Mouse (Mus musculus) ES-Bruce4 (cell line): ENCODE measurements around the gene Megf8. TPM values are rescaled to one million over a fixed set of nuclear protein-coding genes. Genes with fewer than 3 reads are reported as not detected.

ENCODE experiments used
- H3K27ac ChIP-seq: 2 replicates; pipeline ENCODE4 v1.5.1; 2012; ENCODE audit warnings: low read length, inconsistent platforms; ENCODE audit not compliant: insufficient read depth
- H3K27me3 ChIP-seq: 2 replicates; pipeline ENCODE4 v1.6.1; 2012; ENCODE audit warnings: mild to moderate bottlenecking, low read length, inconsistent platforms; ENCODE audit not compliant: control insufficient read depth, poor library complexity, insufficient read depth, severe bottlenecking
- H3K36me3 ChIP-seq: 2 replicates; pipeline ENCODE4 v1.6.1; 2012; ENCODE audit warnings: inconsistent platforms, mild to moderate bottlenecking, low read length, moderate library complexity; ENCODE audit not compliant: control insufficient read depth, poor library complexity, insufficient read depth, severe bottlenecking
- H3K4me1 ChIP-seq: one replicate; pipeline ENCODE4 v1.8.1; 2011; ENCODE audit warnings: low read length; ENCODE audit not compliant: control insufficient read depth, insufficient read depth
- H3K4me3 ChIP-seq: 2 replicates; pipeline ENCODE4 v1.5.1; 2011; ENCODE audit warnings: low read depth, mild to moderate bottlenecking, low read length
- H3K9ac ChIP-seq: 2 replicates; pipeline ENCODE4 v1.6.1; 2012; ENCODE audit warnings: low read depth, mild to moderate bottlenecking, inconsistent platforms; ENCODE audit not compliant: poor library complexity, severe bottlenecking
- H3K9me3 ChIP-seq: replicated peaks from 2 replicates; pipeline ENCODE4 v1.6.1; 2012; ENCODE audit warnings: mild to moderate bottlenecking, low read length, inconsistent platforms; ENCODE audit not compliant: control insufficient read depth, poor library complexity, insufficient read depth, severe bottlenecking
- CTCF ChIP-seq: IDR thresholded peaks from one replicate; pipeline ENCODE4 v1.8.1; 2011; ENCODE audit warnings: low read depth, low read length
- EP300 ChIP-seq: IDR thresholded peaks from 2 replicates; pipeline ENCODE4 v1.6.1; 2011; ENCODE audit warnings: low read depth, low read length; ENCODE audit not compliant: insufficient read depth
- POLR2A ChIP-seq: IDR thresholded peaks from one replicate; pipeline ENCODE4 v1.8.1; 2011; ENCODE audit warnings: low read length; ENCODE audit not compliant: insufficient read depth
- polyA plus RNA-seq: library from polyadenylated mRNA; stranded (reverse); fragments of >200 nt; gene quantifications from 2 replicates; pipeline ENCODE4 v1.2.4, GENCODE M21; 2011; ENCODE audit warnings: low read depth; ENCODE audit not compliant: missing spikeins, insufficient read depth, insufficient read length

Megf8 gene
- polyA plus RNA-seq, 1 experiment = 22.2 TPM

- peak; percentile 28; the same call in 1 of the 2 replicates for TF ChIP-seq EP300
- TF ChIP-seq CTCF = peak; percentile 59
- no peak for TF ChIP-seq POLR2A
- Histone ChIP-seq H3K9me3 (no peaks in the 10 kb centered on the region), H3K36me3 (no peaks in the 10 kb centered on the region), H3K9ac (peak overlapping the region; percentile 68), H3K27ac (peak overlapping the region; percentile 78; the same call in 1 of the 2 replicates), H3K27me3 (no peaks in the 10 kb centered on the region), H3K4me3 (peak overlapping the region; percentile 81), H3K4me1 (peaks cover 14% of the 10 kb centered on the region)
Measured at GRCm38 (mm10) chr7:25278341-25279075, 38.5 kb upstream of the Megf8 start.

GRCm38 (mm10) chr7:25279076-25279860 lies 37.7 kb upstream of the Megf8 start:
- no peaks in the 10 kb centered on the region for H3K27me3 ChIP-seq
- H3K27ac ChIP-seq = peak overlapping the region; percentile 78
- H3K36me3 ChIP-seq = no peaks in the 10 kb centered on the region
- H3K9ac ChIP-seq = peak overlapping the region; percentile 68
- TF ChIP-seq EP300 = 0 out of 2 replicates have a peak, but pooled peaks have one; percentile 6
- peak; percentile 7 for TF ChIP-seq CTCF
- TF ChIP-seq POLR2A = no peak
- H3K4me3 ChIP-seq = peak overlapping the region; percentile 81
- no peaks in the 10 kb centered on the region for H3K9me3 ChIP-seq
- peaks cover 14% of the 10 kb centered on the region for H3K4me1 ChIP-seq

GRCm38 (mm10) chr7:25279861-25280791 lies 36.8 kb upstream of the Megf8 start:
- Histone ChIP-seq H3K27ac (peak overlapping the region; percentile 19), H3K27me3 (no peaks in the 10 kb centered on the region), H3K4me1 (peaks cover 11% of the 10 kb centered on the region), H3K36me3 (peaks cover 2% of the 10 kb centered on the region), H3K9ac (peak overlapping the region; percentile 68), H3K9me3 (no peaks in the 10 kb centered on the region), H3K4me3 (peak overlapping the region; percentile 81)
- TF ChIP-seq CTCF (no peak), EP300 (no peak), POLR2A (no peak)

GRCm38 (mm10) chr7:25281166-25281733 lies 35.7 kb upstream of the Megf8 start:
- H3K36me3 ChIP-seq = peaks cover 13% of the 10 kb centered on the region
- peak overlapping the region; percentile 51 for H3K4me3 ChIP-seq
- H3K9me3 ChIP-seq = no peaks in the 10 kb centered on the region
- peak overlapping the region; percentile 27 for H3K9ac ChIP-seq
- no peaks in the 10 kb centered on the region for H3K27me3 ChIP-seq
- peak overlapping the region; percentile 1 for H3K27ac ChIP-seq
- TF ChIP-seq CTCF (no peak), POLR2A (no peak), EP300 (no peak)
- H3K4me1 ChIP-seq = peaks cover 8% of the 10 kb centered on the region

- Histone ChIP-seq H3K4me3 (peak overlapping the region; percentile 57), H3K9me3 (no peaks in the 10 kb centered on the region), H3K4me1 (peaks cover 7% of the 10 kb centered on the region), H3K27me3 (no peaks in the 10 kb centered on the region), H3K36me3 (peaks cover 20% of the 10 kb centered on the region), H3K9ac (peak overlapping the region; percentile 93), H3K27ac (peak overlapping the region; percentile 32)
- TF ChIP-seq CTCF (no peak), POLR2A (peak; percentile 91), EP300 (peak; percentile 5; the same call in 1 of the 2 replicates)
Measured at GRCm38 (mm10) chr7:25281734-25282601, 35.0 kb upstream of the Megf8 start.
